Mouse (Mus musculus) limb, embryonic 13.5 days (tissue): ENCODE data around the gene Slc25a23. TPM values are rescaled to one million over a fixed set of nuclear protein-coding genes. Genes with fewer than 3 reads are reported as not detected.

Experiments used
- ATAC-seq: fragments of 200-750 bp; cut with Nextera tagmentation; 2 replicates; pipeline ENCODE4 v1.8.0; 2017; ENCODE audit warnings: low read depth, moderate number of reproducible peaks, moderate TSS enrichment; ENCODE audit not compliant: low FRiP score
- H3K27ac ChIP-seq: fragments of 300-500 bp; sonication (generic); 2 replicates; pipeline ENCODE4 v1.5.1; 2015; ENCODE audit warnings: inconsistent platforms, mild to moderate bottlenecking, moderate library complexity
- H3K27me3 ChIP-seq: fragments of 300-500 bp; sonication (generic); 2 replicates; pipeline ENCODE4 v1.6.1; 2015; ENCODE audit warnings: mild to moderate bottlenecking, inconsistent platforms
- H3K36me3 ChIP-seq: fragments of 300-500 bp; sonication (generic); 2 replicates; pipeline ENCODE4 v1.6.1; 2015; ENCODE audit warnings: inconsistent platforms, mild to moderate bottlenecking, moderate library complexity
- H3K4me1 ChIP-seq: fragments of 300-500 bp; sonication (generic); 2 replicates; pipeline ENCODE4 v1.6.1; 2015; ENCODE audit warnings: inconsistent platforms
- H3K4me2 ChIP-seq: fragments of 300-500 bp; sonication (generic); replicated peaks from 2 replicates; pipeline ENCODE4 v1.6.1; 2015; ENCODE audit warnings: inconsistent platforms, mild to moderate bottlenecking, moderate library complexity
- H3K4me3 ChIP-seq: fragments of 300-500 bp; sonication (generic); 2 replicates; pipeline ENCODE4 v1.5.1; 2015; ENCODE audit warnings: moderate library complexity, mild to moderate bottlenecking, inconsistent platforms
- H3K9ac ChIP-seq: fragments of 300-500 bp; sonication (generic); 2 replicates; pipeline ENCODE4 v1.6.1; 2015; ENCODE audit warnings: mild to moderate bottlenecking, inconsistent platforms
- H3K9me3 ChIP-seq: fragments of 300-500 bp; sonication (generic); 2 replicates; pipeline ENCODE4 v1.6.1; 2016; ENCODE audit warnings: inconsistent platforms
- WGBS: fragments of 180-500 bp; shearing (Covaris S2); methylation state at CpG from one replicate; pipeline ENCODE4 v1.1.7; 2015; 5-methylcytosine and 5-hydroxymethylcytosine counted together
- polyA plus RNA-seq: library from polyadenylated mRNA; unstranded; fragments of >200 nt; fragmentation: Nextera tagmentation; extraction: Ambion mirVana; gene quantifications from 2 replicates; pipeline ENCODE4 v1.2.1, GENCODE M21; 2015

The Slc25a23 gene
- polyA plus RNA-seq, 1 experiment from 2014 or later, result 6.5 TPM

DNA sequence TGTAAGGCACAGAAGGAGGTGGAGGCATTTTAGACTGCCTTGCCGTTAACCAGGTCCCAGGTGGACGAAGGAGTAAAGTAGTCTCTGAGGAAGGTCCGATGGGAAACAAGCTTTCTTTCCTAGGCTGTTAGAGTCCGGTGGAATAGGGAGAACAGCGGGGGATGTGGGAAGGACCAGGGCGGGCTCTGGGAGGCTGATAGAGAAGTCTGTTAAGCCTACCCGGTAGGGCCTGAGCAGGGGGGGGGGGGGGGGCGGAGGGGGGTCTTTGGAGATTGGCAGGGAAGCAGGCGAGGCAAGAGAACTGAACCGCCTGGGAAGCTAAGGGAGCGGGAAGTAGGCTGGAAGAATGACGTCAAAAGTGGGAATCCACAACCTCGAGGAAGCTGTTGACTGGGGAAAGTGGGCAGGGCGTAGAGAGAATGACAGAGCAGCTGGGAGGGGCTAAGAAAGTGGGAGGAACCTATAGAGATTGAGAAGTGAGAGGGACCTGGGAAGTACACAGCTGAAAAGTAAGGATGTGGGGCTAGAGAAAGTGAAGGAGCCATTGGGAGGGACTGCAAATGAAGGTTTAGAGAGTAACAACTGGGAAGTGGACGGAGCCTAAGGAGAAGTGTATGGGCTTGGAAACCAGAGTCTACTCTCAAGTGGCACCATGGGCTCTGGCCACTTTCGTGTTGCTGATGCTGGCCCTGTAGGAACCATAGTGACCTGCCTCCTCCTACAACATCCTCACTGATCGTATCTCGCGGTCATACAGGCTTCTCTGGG is 36.4 kb upstream of the Slc25a23 start:
- Histone ChIP-seq H3K27ac (no peak overlapping the region), H3K36me3 (no peaks in the 10 kb centered on the region), H3K4me3 (peak overlapping the region; percentile 26), H3K9ac (no peak overlapping the region; the same call in 1 of the 2 replicates), H3K27me3 (peaks cover 11% of the 10 kb centered on the region), H3K9me3 (no peaks in the 10 kb centered on the region), H3K4me2 (peak overlapping the region; percentile 56), H3K4me1 (peaks cover 9% of the 10 kb centered on the region; the same call in 1 of the 2 replicates)
- peak; percentile 90 for ATAC-seq
- under 1% methylated on average over 17 of the region's 19 CpGs for WGBS

DNA sequence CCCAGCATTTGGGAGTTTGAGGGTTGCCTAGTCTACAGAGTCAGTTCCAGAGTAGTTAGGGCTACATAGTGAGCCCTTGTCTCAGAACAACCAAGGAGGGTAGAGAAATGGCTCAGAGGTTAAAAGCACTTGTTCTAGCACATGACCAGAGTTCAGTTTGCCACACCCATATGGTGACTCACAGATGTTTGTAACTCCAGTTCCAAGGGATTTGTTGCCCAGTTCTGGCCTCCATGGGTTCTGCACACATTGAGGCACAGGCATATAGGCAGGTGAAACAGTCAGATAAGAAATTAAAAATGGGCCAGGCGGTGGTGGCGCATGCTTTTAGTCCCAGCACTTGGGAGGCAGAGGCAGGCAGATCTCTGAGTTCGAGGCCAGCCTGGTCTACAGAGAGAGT is 34.6 kb upstream of the Slc25a23 start:
- Histone ChIP-seq H3K4me2 (no peak overlapping the region), H3K9me3 (no peaks in the 10 kb centered on the region), H3K36me3 (no peaks in the 10 kb centered on the region), H3K4me1 (peaks cover 9% of the 10 kb centered on the region; the same call in 1 of the 2 replicates), H3K4me3 (no peak overlapping the region), H3K27me3 (peaks cover 26% of the 10 kb centered on the region), H3K9ac (no peak overlapping the region), H3K27ac (no peak overlapping the region)
- 92% methylated on average over 3 of the region's 3 CpGs for WGBS
- no peak for ATAC-seq

DNA sequence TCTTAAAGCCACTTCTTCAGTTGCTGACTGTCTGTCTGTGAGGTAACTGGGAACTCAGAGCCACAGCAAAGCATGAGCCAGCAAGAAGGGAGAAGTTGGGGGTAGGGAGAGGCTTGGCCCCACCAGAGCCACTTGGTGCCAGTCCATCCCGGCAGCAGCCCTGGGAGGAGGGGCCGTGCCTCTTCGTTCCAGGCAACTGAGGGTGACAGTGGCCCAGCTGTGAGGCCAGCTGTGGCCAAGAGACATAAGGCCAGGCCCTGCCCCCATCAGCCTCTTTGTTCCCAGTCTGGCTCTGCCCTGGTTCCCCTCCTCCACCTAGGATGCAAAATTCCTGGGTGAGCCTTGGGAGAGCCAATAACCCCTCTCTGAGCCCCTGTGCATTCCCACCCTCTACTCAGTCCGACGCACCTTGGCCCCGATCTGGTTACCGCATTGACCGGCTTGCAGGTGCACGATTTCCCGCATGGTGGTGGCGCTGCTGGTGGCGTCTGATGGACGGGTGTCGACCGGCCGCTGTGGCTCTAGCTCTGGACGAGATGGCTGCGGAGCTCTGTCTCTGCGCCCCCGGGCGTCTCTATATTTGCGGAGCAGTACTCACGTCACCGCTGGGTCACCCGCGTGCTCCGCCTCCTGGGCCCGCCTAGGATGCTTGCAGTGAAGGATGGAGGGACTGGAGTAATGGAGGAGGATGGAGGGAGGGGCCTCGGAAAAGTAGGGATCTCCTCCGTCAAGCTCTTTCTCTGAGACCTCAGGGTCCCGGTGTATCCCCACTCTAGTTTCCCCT is 27.6 kb upstream of the Slc25a23 start, which contains the start of gene Tubb4a:
Gene Tubb4a (minus strand): TSS at position 734 of the 784 bp plus-strand sequence.
- H3K4me3 ChIP-seq, result peak within 1 kb of the TSS; percentile 42
- H3K4me2 ChIP-seq, result peak within 1 kb of the TSS; percentile 62
- H3K36me3 ChIP-seq, result no peaks in the 10 kb centered on the region
- peak within 1 kb of the TSS; percentile 60 for H3K9ac ChIP-seq
- 2% methylated on average over 31 of the region's 31 CpGs for WGBS
- H3K27me3 ChIP-seq, result peaks cover 50% of the 10 kb centered on the region
- peak; percentile 71 for ATAC-seq
- H3K4me1 ChIP-seq, result peaks cover 6% of the 10 kb centered on the region
- no peaks in the 10 kb centered on the region for H3K9me3 ChIP-seq
- H3K27ac ChIP-seq, result no peak within 1 kb of the TSS

DNA sequence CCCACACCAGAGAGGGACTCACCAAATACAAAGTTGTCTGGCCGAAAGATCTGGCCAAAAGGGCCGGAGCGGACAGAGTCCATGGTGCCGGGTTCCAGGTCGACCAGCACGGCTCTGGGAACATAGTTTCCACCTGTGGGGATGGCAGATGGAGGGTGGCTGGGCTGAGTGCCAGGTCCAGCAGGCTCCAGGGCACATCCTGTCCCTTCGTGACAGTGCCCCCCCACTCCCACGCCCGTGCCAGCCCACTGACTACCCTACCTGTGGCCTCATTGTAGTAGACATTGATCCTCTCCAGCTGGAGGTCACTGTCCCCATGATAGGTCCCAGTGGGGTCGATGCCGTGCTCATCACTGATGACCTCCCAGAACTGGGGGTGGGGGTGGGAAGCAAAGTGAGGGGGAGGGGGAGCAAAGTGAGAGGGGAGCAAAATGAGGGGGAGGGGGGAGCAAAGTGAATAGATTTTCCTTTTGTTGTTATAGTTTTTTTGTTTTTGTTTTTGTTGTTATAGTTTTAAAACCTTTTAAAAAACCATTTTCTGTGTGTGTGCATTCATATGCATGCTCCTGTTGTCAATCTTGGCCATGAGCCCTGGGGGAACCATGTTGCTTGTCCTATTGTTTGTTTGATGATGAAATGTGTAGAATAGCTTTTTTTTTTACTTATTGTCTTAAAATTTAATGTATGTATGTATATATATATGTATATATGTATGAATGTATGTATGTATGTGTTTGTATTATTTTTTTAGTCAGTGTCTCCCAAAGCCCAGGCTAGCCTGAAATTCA is 26.5 kb upstream of the Slc25a23 start:
- no peak overlapping the region for H3K9ac ChIP-seq

DNA sequence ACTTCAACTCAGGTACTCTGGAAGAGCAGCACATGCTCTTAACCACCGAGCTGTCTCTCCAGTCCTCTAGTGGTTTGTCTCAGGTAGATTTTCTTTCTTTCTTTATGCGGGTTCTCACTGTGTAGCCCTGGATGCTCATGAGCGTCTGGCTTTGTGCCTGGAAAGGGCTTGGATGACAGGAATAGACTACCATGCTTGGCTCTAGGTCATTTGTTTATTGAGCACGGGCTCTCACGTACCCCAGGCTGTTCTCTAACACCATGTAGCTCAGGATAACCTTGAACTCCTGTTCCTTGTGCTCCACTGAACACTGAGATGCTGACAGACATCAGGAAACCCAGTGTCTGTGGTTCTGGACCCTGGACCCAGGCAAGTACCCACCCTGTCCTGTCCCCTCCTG is 22.8 kb upstream of the Slc25a23 start:
- no peaks in the 10 kb centered on the region for H3K36me3 ChIP-seq
- H3K4me2 ChIP-seq, result no peak overlapping the region
- ATAC-seq, result no peak
- no peaks in the 10 kb centered on the region for H3K9me3 ChIP-seq
- peaks cover 17% of the 10 kb centered on the region for H3K27me3 ChIP-seq
- H3K9ac ChIP-seq, result no peak overlapping the region
- H3K4me3 ChIP-seq, result no peak overlapping the region
- no peak overlapping the region for H3K27ac ChIP-seq
- H3K4me1 ChIP-seq, result peaks cover 14% of the 10 kb centered on the region
- WGBS, result 86% methylated on average over 5 of the region's 5 CpGs

More for the DNA sequence above, 26.5 kb upstream of the Slc25a23 start:
- Histone ChIP-seq H3K4me3 (no peak overlapping the region), H3K4me2 (no peak overlapping the region), H3K9me3 (no peaks in the 10 kb centered on the region), H3K36me3 (no peaks in the 10 kb centered on the region), H3K27me3 (peaks cover 50% of the 10 kb centered on the region), H3K27ac (no peak overlapping the region), H3K4me1 (peaks cover 6% of the 10 kb centered on the region)
- ATAC-seq, result no peak
- 88% methylated on average over 11 of the region's 11 CpGs for WGBS

DNA sequence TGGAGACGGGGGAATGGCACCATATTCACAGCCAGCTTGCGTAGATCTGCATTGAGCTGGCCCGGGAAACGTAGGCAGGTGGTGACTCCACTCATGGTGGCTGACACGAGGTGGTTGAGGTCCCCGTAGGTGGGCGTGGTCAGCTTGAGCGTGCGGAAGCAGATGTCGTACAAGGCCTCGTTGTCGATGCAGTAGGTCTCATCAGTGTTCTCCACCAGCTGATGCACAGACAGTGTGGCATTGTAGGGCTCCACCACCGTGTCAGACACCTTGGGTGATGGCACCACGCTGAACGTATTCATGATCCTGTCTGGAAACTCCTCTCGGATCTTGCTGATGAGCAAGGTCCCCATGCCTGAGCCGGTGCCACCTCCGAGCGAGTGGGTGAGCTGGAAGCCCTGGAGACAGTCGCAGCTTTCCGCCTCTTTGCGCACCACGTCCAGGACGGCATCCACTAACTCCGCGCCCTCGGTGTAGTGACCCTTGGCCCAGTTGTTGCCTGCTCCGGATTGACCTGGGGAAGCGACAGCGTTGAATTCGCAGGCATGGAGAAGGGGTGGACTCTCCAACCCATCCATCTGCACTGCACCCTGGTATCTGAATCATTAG is 21.7 kb upstream of the Slc25a23 start:
- Histone ChIP-seq H3K27me3 (peaks cover 7% of the 10 kb centered on the region), H3K9ac (no peak overlapping the region), H3K36me3 (no peaks in the 10 kb centered on the region), H3K4me1 (peaks cover 7% of the 10 kb centered on the region; the same call in 1 of the 2 replicates), H3K4me2 (no peak overlapping the region), H3K4me3 (no peak overlapping the region), H3K27ac (no peak overlapping the region), H3K9me3 (no peaks in the 10 kb centered on the region)
- no peak for ATAC-seq
- 91% methylated on average over 31 of the region's 31 CpGs for WGBS

DNA sequence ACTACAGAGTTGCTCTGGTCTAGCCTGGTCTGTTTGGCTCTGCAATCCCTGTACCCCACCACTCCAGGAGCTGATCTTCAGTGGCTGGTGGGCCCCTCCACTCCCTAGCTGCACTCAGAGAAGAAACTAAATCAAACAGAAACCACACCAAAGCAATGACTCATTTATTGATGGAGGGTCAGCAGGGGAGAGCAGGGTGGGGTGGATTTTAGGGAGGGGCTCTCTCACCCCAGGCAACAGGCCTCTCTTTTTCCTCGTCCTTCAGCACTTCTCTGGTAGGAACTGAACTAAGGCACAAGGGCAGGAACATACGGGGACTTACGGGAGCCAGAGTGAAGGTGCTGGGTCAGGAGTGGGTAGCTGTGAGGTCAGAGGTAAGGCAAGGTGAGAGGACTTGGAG is 20.3 kb upstream of the Slc25a23 start:
- Histone ChIP-seq H3K27ac (no peak overlapping the region), H3K27me3 (no peaks in the 10 kb centered on the region), H3K4me1 (peaks cover 7% of the 10 kb centered on the region; the same call in 1 of the 2 replicates), H3K4me3 (no peak overlapping the region), H3K36me3 (no peaks in the 10 kb centered on the region), H3K9me3 (no peaks in the 10 kb centered on the region), H3K4me2 (no peak overlapping the region), H3K9ac (no peak overlapping the region)
- no peak for ATAC-seq
- 66% methylated on average over 3 of the region's 3 CpGs for WGBS

DNA sequence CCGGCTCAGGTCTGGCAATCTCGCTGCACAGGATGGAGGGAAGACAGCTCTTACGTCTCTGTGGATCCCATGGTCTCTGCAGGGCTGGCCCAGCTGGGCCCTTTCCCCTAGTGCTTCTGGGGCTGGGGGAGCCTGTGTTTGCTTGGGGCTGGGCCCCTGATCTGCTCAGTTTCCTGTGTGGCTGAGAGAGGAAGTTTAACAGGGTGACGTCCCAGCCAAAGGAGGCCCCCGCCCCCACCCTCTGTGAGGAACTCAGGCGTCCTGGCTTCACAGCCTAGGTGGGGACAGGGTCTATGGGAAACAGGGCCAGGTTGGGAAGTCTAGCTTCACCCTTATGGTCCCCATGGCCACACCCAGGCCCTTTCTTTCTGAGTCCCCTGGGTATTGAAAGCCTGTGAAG is 18.7 kb upstream of the Slc25a23 start, which contains the start of gene Dennd1c:
Gene Dennd1c (minus strand): TSS at position 179 of the 400 bp plus-strand sequence.
- Histone ChIP-seq H3K27me3 (peaks cover 4% of the 10 kb centered on the region; the same call in 1 of the 2 replicates), H3K9me3 (no peaks in the 10 kb centered on the region), H3K4me3 (no peak within 1 kb of the TSS), H3K36me3 (no peaks in the 10 kb centered on the region), H3K9ac (no peak within 1 kb of the TSS), H3K27ac (no peak within 1 kb of the TSS), H3K4me2 (no peak within 1 kb of the TSS), H3K4me1 (peaks cover 7% of the 10 kb centered on the region; the same call in 1 of the 2 replicates)
- 37% methylated on average over 6 of the region's 6 CpGs for WGBS
- no peak for ATAC-seq

DNA sequence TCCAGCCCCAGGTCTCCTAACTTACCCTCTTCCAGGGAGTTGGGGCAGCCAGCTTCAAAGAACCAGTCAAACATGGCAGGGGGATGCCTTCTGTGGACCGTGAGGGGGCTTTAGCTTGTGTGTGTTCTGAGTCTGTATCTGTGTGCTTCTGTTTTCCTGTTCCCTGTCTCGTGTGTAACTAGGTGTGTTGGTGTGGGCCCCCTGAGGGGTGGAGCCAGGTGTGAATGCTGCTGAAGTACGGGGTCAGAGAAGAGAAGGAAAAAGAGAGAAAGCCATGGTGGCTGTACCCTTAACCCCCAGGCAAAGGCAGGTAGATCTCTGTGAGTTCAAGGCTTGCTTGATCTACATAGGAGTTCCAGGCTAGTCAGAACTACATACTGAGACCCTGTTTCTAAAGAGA is 17.3 kb upstream of the Slc25a23 start:
- Histone ChIP-seq H3K27ac (no peak overlapping the region), H3K27me3 (peaks cover 7% of the 10 kb centered on the region; the same call in 1 of the 2 replicates), H3K9ac (no peak overlapping the region), H3K36me3 (no peaks in the 10 kb centered on the region), H3K4me3 (no peak overlapping the region), H3K4me2 (no peak overlapping the region), H3K9me3 (no peaks in the 10 kb centered on the region), H3K4me1 (peaks cover 7% of the 10 kb centered on the region; the same call in 1 of the 2 replicates)
- ATAC-seq, result no peak
- 49% methylated on average over 3 of the region's 3 CpGs for whole genome bisulfite sequencing

DNA sequence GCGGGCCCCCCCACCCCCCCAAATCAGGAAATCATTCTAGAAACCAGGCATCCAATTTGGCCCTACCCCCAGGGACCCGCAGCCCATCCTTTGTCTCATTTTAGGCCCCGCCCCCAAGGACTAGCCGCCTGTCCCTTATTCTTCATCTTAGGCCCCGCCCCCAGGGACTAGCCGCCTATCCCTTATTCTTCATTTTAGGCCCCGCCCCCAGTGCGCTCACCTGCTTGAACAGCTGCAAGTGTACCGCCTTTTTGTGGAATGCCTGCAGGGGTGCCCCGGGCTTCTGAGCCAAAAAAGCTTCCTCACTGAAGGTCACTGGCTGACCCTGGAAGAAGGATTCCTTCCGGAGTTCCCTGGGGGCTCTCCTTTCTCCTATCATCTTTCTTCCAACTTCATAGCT is 11.0 kb upstream of the Slc25a23 start:
- no peak for ATAC-seq

DNA sequence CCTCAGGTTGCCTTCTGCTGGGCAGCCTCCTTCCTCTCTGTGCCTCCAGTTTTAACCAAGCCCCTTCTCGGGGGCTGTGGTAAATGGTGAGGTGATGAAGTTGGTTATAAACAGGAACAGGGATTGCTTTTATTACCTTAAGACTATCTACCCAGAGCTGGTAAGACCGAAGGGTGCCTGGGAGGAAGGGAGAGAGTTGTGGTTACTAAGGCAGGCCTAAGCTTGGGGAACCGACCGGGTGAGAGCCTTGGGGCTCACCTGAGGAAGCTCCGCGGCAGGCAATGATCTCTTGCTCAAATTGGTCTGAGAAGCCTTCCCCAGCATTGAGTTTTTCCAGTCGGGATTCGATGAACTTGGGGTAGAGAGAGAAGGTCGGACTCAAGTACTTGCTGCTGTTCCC is 10.6 kb upstream of the Slc25a23 start:
- Histone ChIP-seq H3K27ac (no peak overlapping the region), H3K36me3 (no peaks in the 10 kb centered on the region), H3K4me2 (no peak overlapping the region), H3K27me3 (peaks cover 62% of the 10 kb centered on the region), H3K4me1 (no peaks in the 10 kb centered on the region), H3K4me3 (no peak overlapping the region), H3K9ac (no peak overlapping the region), H3K9me3 (no peaks in the 10 kb centered on the region)
- WGBS, result 10% methylated on average over 9 of the region's 9 CpGs
- ATAC-seq, result no peak

More for the DNA sequence above, 11.0 kb upstream of the Slc25a23 start:
- Histone ChIP-seq H3K36me3 (no peaks in the 10 kb centered on the region), H3K27me3 (peaks cover 57% of the 10 kb centered on the region), H3K9ac (no peak overlapping the region), H3K4me1 (no peaks in the 10 kb centered on the region), H3K9me3 (no peaks in the 10 kb centered on the region), H3K4me3 (no peak overlapping the region), H3K27ac (no peak overlapping the region), H3K4me2 (no peak overlapping the region)
- WGBS, result 7% methylated on average over 11 of the region's 11 CpGs
